Mouse (Mus musculus): ENCODE measurements around the gene Alg14. TPM values are rescaled to one million over a fixed set of nuclear protein-coding genes. Genes with fewer than 3 reads are reported as not detected.

Alg14 gene
- total RNA-seq, 2 experiments from 2014 or later = 9.9 to 15.9 TPM

- intact Hi-C loops (cut with DNase I) = no loop called here
These were observed 14.6 kb upstream of the Alg14 start for GRCm38 (mm10) chr3:121277009-121277408.

GRCm38 (mm10) chr3:121277557-121277956 lies 14.0 kb upstream of the Alg14 start:
- no peak for DNase-seq (ENCODE audit: low spot score)

More at GRCm38 (mm10) chr3:121277009-121277408, 14.6 kb upstream of the Alg14 start:
- no peak for DNase-seq (ENCODE audit: low spot score)

GRCm38 (mm10) chr3:121279679-121280078 lies 11.9 kb upstream of the Alg14 start:
- intact Hi-C loops (cut with DNase I) = no loop called here
- DNase-seq (ENCODE audit: low spot score) = no peak

More at GRCm38 (mm10) chr3:121277557-121277956, 14.0 kb upstream of the Alg14 start:
- intact Hi-C loops (cut with DNase I) = no loop called here

- intact Hi-C loops (cut with DNase I) = no loop called here
- DNase-seq (ENCODE audit: low spot score) = no peak
These were observed 8.6 kb upstream of the Alg14 start, which contains the start of gene Tmem56 for GRCm38 (mm10) chr3:121282998-121283397. Tmem56 (minus strand) TSS chr3:121283098.

GRCm38 (mm10) chr3:121285219-121285618 lies 6.4 kb upstream of the Alg14 start:
- intact Hi-C loops (cut with DNase I) = no loop called here
- DNase-seq (ENCODE audit: low spot score) = no peak

- no peak for DNase-seq (ENCODE audit: low spot score)
- intact Hi-C loops (cut with DNase I) = no loop called here
These were observed 4.4 kb upstream of the Alg14 start for GRCm38 (mm10) chr3:121287151-121287550.

GRCm38 (mm10) chr3:121290681-121291080 lies 892 bp upstream of the Alg14 start:
- no peak for DNase-seq (ENCODE audit: low spot score)
- intact Hi-C loops (cut with DNase I) = loop anchor here (5.0 kb wide), 1 partner anchor 118 kb away; the partner anchor contains the start of gene Rwdd3

GRCm38 (mm10) chr3:121291225-121291559 lies 381 bp upstream of the Alg14 start:
- intact Hi-C loops (cut with DNase I) = loop anchor here (5.0 kb wide), 1 partner anchor 119 kb away; the partner anchor contains the start of gene Rwdd3
- DNase-seq (ENCODE audit: low spot score) = no peak

GRCm38 (mm10) chr3:121294200-121294599 lies 2.6 kb downstream of the Alg14 start:
- DNase-seq (ENCODE audit: low spot score) = no peak
- intact Hi-C loops (cut with DNase I) = loop anchor here (5.0 kb wide), 1 partner anchor 122 kb away; the partner anchor contains the start of gene Rwdd3

- no peak for DNase-seq (ENCODE audit: low spot score)
- intact Hi-C loops (cut with DNase I) = loop anchor here (1.0 to 10.0 kb wide), 4 partner anchors 121 to 458 kb away; partner anchors contain the start of genes Cnn3 and Rwdd3
These were observed 15.1 kb downstream of the Alg14 start for GRCm38 (mm10) chr3:121306641-121307040.

GRCm38 (mm10) chr3:121307532-121308234 lies 16.1 kb downstream of the Alg14 start:
- DNase-seq (ENCODE audit: low spot score) = peak; percentile 45
- intact Hi-C loops (cut with DNase I) = loop anchor here (1.0 to 10.0 kb wide), 4 partner anchors 120 to 457 kb away; partner anchors contain the start of genes Cnn3 and Rwdd3

- intact Hi-C loops (cut with DNase I) = loop anchor here (5.0 to 10.0 kb wide), 3 partner anchors 118 to 456 kb away; partner anchors contain the start of genes Cnn3 and Rwdd3
- DNase-seq (ENCODE audit: low spot score) = no peak
These were observed 17.4 kb downstream of the Alg14 start for GRCm38 (mm10) chr3:121308935-121309334.

GRCm38 (mm10) chr3:121309429-121309828 lies 17.9 kb downstream of the Alg14 start:
- intact Hi-C loops (cut with DNase I) = loop anchor here (5.0 to 10.0 kb wide), 3 partner anchors 118 to 455 kb away; partner anchors contain the start of genes Cnn3 and Rwdd3

GRCm38 (mm10) chr3:121309896-121310714 lies 18.5 kb downstream of the Alg14 start:
- no peak for DNase-seq (ENCODE audit: low spot score)
- intact Hi-C loops (cut with DNase I) = loop anchor here (5.0 to 10.0 kb wide), 3 partner anchors 117 to 455 kb away; partner anchors contain the start of genes Cnn3 and Rwdd3

More at GRCm38 (mm10) chr3:121309429-121309828, 17.9 kb downstream of the Alg14 start:
- no peak for DNase-seq (ENCODE audit: low spot score)

- intact Hi-C loops (cut with DNase I) = no loop called here
- DNase-seq (ENCODE audit: low spot score) = no peak
These were observed 20.9 kb downstream of the Alg14 start for GRCm38 (mm10) chr3:121312426-121312825.

GRCm38 (mm10) chr3:121312979-121313378 lies 21.4 kb downstream of the Alg14 start:
- intact Hi-C loops (cut with DNase I) = no loop called here

GRCm38 (mm10) chr3:121314149-121314548 lies 22.6 kb downstream of the Alg14 start:
- no peak for DNase-seq (ENCODE audit: low spot score)
- intact Hi-C loops (cut with DNase I) = no loop called here

More at GRCm38 (mm10) chr3:121312979-121313378, 21.4 kb downstream of the Alg14 start:
- DNase-seq (ENCODE audit: low spot score) = no peak

GRCm38 (mm10) chr3:121315498-121315897 lies 23.9 kb downstream of the Alg14 start:
- intact Hi-C loops (cut with DNase I) = no loop called here
- DNase-seq (ENCODE audit: low spot score) = no peak

GRCm38 (mm10) chr3:121319906-121320305 lies 28.3 kb downstream of the Alg14 start:
- no peak for DNase-seq (ENCODE audit: low spot score)
- intact Hi-C loops (cut with DNase I) = no loop called here

- intact Hi-C loops (cut with DNase I) = no loop called here
- no peak for DNase-seq (ENCODE audit: low spot score)
These were observed 29.3 kb downstream of the Alg14 start for GRCm38 (mm10) chr3:121320896-121321295.
